Mouse (Mus musculus) heart, postnatal 0 days (tissue): ENCODE measurements at regions not wholly inside any gene's neighbourhood (a gene's known extent, or its start where the extent isn't known, plus 50 kb on each side); places are given as distances from the start of the nearest gene placed in this dataset.

Experiments
- ATAC-seq: fragments of 200-750 bp; cut with Nextera tagmentation; 2 replicates; pipeline ENCODE4 v1.8.0; 2017; ENCODE audit warnings: low read depth, moderate number of reproducible peaks, moderate library complexity; ENCODE audit not compliant: insufficient read depth
- DNase-seq: peaks from one replicate; pipeline ENCODE4 v3.0.0-alpha.2; 2016; ENCODE audit warnings: low spot score
- H3K27ac ChIP-seq: fragments of 300-500 bp; sonication (generic); 2 replicates; pipeline ENCODE4 v1.5.1; 2014; ENCODE audit warnings: low read depth, mild to moderate bottlenecking
- H3K27me3 ChIP-seq: fragments of 300-500 bp; sonication (generic); 2 replicates; pipeline ENCODE4 v1.6.1; 2014; ENCODE audit warnings: low read length, mixed read lengths; ENCODE audit not compliant: control insufficient read depth, insufficient read depth
- H3K36me3 ChIP-seq: fragments of 300-500 bp; sonication (generic); replicated peaks from 2 replicates; pipeline ENCODE4 v1.6.1; 2014; ENCODE audit warnings: low read length, mixed read lengths; ENCODE audit not compliant: control insufficient read depth, insufficient read depth
- H3K4me1 ChIP-seq: fragments of 300-500 bp; sonication (generic); 2 replicates; pipeline ENCODE4 v1.6.1; 2014; ENCODE audit warnings: antibody characterized with exemption; ENCODE audit not compliant: control insufficient read depth, insufficient read depth
- H3K4me2 ChIP-seq: fragments of 300-500 bp; sonication (generic); 2 replicates; pipeline ENCODE4 v1.6.1; 2014; ENCODE audit warnings: low read depth, mild to moderate bottlenecking, low read length, moderate library complexity
- H3K4me3 ChIP-seq: fragments of 300-500 bp; sonication (generic); 2 replicates; pipeline ENCODE4 v1.5.1; 2014; ENCODE audit warnings: low read depth, low read length
- H3K9ac ChIP-seq: fragments of 300-500 bp; sonication (generic); replicated peaks from 2 replicates; pipeline ENCODE4 v1.6.1; 2014; ENCODE audit warnings: low read depth, low read length, mixed read lengths
- H3K9me3 ChIP-seq: fragments of 300-500 bp; sonication (generic); replicated peaks from 2 replicates; pipeline ENCODE4 v1.6.1; 2016; ENCODE audit warnings: low read length; ENCODE audit not compliant: control insufficient read depth
- CTCF ChIP-seq: IDR thresholded peaks from 2 replicates; pipeline ENCODE4 v1.5.1; 2016; ENCODE audit warnings: antibody characterized with exemption, control low read depth, low read depth
- EP300 ChIP-seq: IDR thresholded peaks from 2 replicates; pipeline ENCODE4 v1.6.1; 2016; ENCODE audit warnings: antibody characterized with exemption, low read depth
- WGBS: fragments of 180-500 bp; shearing (Covaris S2); extraction: QIAGEN DNeasy Blood & Tissue Kit; methylation state at CpG from one replicate; pipeline ENCODE4 v1.1.7; 2014; 5-methylcytosine and 5-hydroxymethylcytosine counted together

GRCm38 (mm10) chr12:73446148-73446547, 100.0 kb downstream of the Tmem30b start:
- no peak for ATAC-seq
- no peak overlapping the region for H3K4me2 ChIP-seq
- WGBS: 77% methylated on average over 7 of the region's 7 CpGs
- DNase-seq: no peak
- H3K27ac ChIP-seq: no peak overlapping the region
- H3K27me3 ChIP-seq: no peaks in the 10 kb centered on the region
- H3K9me3 ChIP-seq: no peaks in the 10 kb centered on the region
- no peaks in the 10 kb centered on the region for H3K36me3 ChIP-seq
- TF ChIP-seq EP300: no peak
- no peak for TF ChIP-seq CTCF
- H3K9ac ChIP-seq: no peak overlapping the region
- H3K4me1 ChIP-seq: no peaks in the 10 kb centered on the region
- no peak overlapping the region for H3K4me3 ChIP-seq

GRCm38 (mm10) chr12:73445562-73445961, 100.6 kb downstream of the Tmem30b start:
- 91% methylated on average over 10 of the region's 10 CpGs for WGBS
- no peak overlapping the region for H3K4me3 ChIP-seq
- no peak overlapping the region for H3K9ac ChIP-seq
- no peaks in the 10 kb centered on the region for H3K36me3 ChIP-seq
- no peak overlapping the region for H3K27ac ChIP-seq
- DNase-seq (no peak), ATAC-seq (no peak)
- H3K4me1 ChIP-seq: no peaks in the 10 kb centered on the region
- TF ChIP-seq EP300 (no peak), CTCF (no peak)
- no peaks in the 10 kb centered on the region for H3K9me3 ChIP-seq
- no peaks in the 10 kb centered on the region for H3K27me3 ChIP-seq
- H3K4me2 ChIP-seq: no peak overlapping the region

- Histone ChIP-seq H3K4me1 (no peaks in the 10 kb centered on the region), H3K9me3 (no peaks in the 10 kb centered on the region), H3K9ac (no peak overlapping the region), H3K27me3 (no peaks in the 10 kb centered on the region), H3K4me3 (no peak overlapping the region), H3K4me2 (no peak overlapping the region), H3K36me3 (no peaks in the 10 kb centered on the region), H3K27ac (no peak overlapping the region)
- TF ChIP-seq CTCF (no peak), EP300 (no peak)
- DNase-seq (no peak), ATAC-seq (no peak)
- 48% methylated on average over 10 of the region's 10 CpGs for WGBS
Observed at GRCm38 (mm10) chr12:73445128-73445527, 101.1 kb downstream of the Tmem30b start.

- no peak overlapping the region for H3K4me2 ChIP-seq
- 55% methylated on average over 1 of the region's 1 CpGs for WGBS
Observed at GRCm38 (mm10) chr12:73441326-73441725, 104.9 kb downstream of the Tmem30b start.

GRCm38 (mm10) chr12:73434684-73435083, 111.5 kb downstream of the Tmem30b start:
- Histone ChIP-seq H3K36me3 (no peaks in the 10 kb centered on the region), H3K27ac (no peak overlapping the region), H3K27me3 (no peaks in the 10 kb centered on the region), H3K9me3 (no peaks in the 10 kb centered on the region), H3K4me3 (no peak overlapping the region), H3K9ac (no peak overlapping the region), H3K4me1 (no peaks in the 10 kb centered on the region), H3K4me2 (no peak overlapping the region)
- WGBS: 71% methylated on average over 10 of the region's 10 CpGs
- ATAC-seq (no peak), DNase-seq (no peak)
- TF ChIP-seq EP300 (no peak), CTCF (no peak)

More at GRCm38 (mm10) chr12:73441326-73441725, 104.9 kb downstream of the Tmem30b start:
- ATAC-seq (no peak), DNase-seq (no peak)
- H3K9ac ChIP-seq: no peak overlapping the region
- H3K4me3 ChIP-seq: no peak overlapping the region
- H3K36me3 ChIP-seq: no peaks in the 10 kb centered on the region
- no peak overlapping the region for H3K27ac ChIP-seq
- TF ChIP-seq CTCF (no peak), EP300 (no peak)
- H3K4me1 ChIP-seq: no peaks in the 10 kb centered on the region
- H3K27me3 ChIP-seq: no peaks in the 10 kb centered on the region
- no peaks in the 10 kb centered on the region for H3K9me3 ChIP-seq

GRCm38 (mm10) chr12:73432546-73432945, 113.6 kb downstream of the Tmem30b start:
- Histone ChIP-seq H3K27ac (no peak overlapping the region), H3K9ac (no peak overlapping the region), H3K9me3 (no peaks in the 10 kb centered on the region), H3K27me3 (no peaks in the 10 kb centered on the region), H3K4me3 (no peak overlapping the region), H3K36me3 (no peaks in the 10 kb centered on the region), H3K4me1 (no peaks in the 10 kb centered on the region), H3K4me2 (no peak overlapping the region)
- no peak for DNase-seq
- ATAC-seq: no peak
- WGBS: 64% methylated on average over 5 of the region's 5 CpGs
- TF ChIP-seq EP300: no peak
- TF ChIP-seq CTCF: no peak
